8 mouse cellular contexts compared by ENCODE assay signal in genomic region chr10:86022474-86022816, GRCm38 (mm10). TPM values are rescaled to one million over a fixed set of nuclear protein-coding genes. Genes with fewer than 3 reads are reported as not detected.
DNase-seq lines count a peak whose midpoint lies in the region; ATAC-seq lines count a peak whose summit lies in the region.

No protein-coding gene starts in this region.

- H3K27me3 ChIP-seq in heart, embryonic 12.5 days (replicated peaks), result 0 out of 2 replicates have a peak, but pooled peaks cover 11% of the 10 kb centered on the region
- no peaks in the 10 kb centered on the region for H3K27me3 ChIP-seq in hindbrain, embryonic 12.5 days
- H3K27me3 ChIP-seq in midbrain, embryonic 10.5 days (ENCODE audit: low read depth, poor library complexity, severe bottlenecking), result no peaks in the 10 kb centered on the region

- H3K27ac ChIP-seq in heart, embryonic 12.5 days (ENCODE audit: poor library complexity, severe bottlenecking), result peak overlapping the region; percentile 82
- no peak overlapping the region for H3K27ac ChIP-seq in hindbrain, embryonic 12.5 days
- peak overlapping the region; percentile 92 for H3K27ac ChIP-seq in midbrain, embryonic 10.5 days (replicated peaks)

- peak overlapping the region; percentile 82 for H3K9ac ChIP-seq in heart, embryonic 12.5 days
- H3K9ac ChIP-seq in hindbrain, embryonic 12.5 days, result peak overlapping the region; percentile 76

- no peaks in the 10 kb centered on the region for H3K36me3 ChIP-seq in heart, embryonic 12.5 days
- H3K36me3 ChIP-seq in hindbrain, embryonic 12.5 days, result no peaks in the 10 kb centered on the region
- H3K36me3 ChIP-seq in midbrain, embryonic 10.5 days, result 0 out of 2 replicates have a peak, but pooled peaks cover 7% of the 10 kb centered on the region

- 5% methylated on average over 6 of the region's 6 CpGs for WGBS in heart, embryonic 12.5 days
- 9% methylated on average over 6 of the region's 6 CpGs for WGBS in hindbrain, embryonic 12.5 days
- 10% methylated on average over 6 of the region's 6 CpGs for WGBS in midbrain, embryonic 10.5 days

- peak overlapping the region; percentile 69 for H3K4me2 ChIP-seq in heart, embryonic 12.5 days
- H3K4me2 ChIP-seq in hindbrain, embryonic 12.5 days (replicated peaks), result peak overlapping the region; percentile 69

- no peaks in the 10 kb centered on the region for H3K9me3 ChIP-seq in heart, embryonic 12.5 days (replicated peaks)
- H3K9me3 ChIP-seq in hindbrain, embryonic 12.5 days (replicated peaks), result no peaks in the 10 kb centered on the region
- H3K9me3 ChIP-seq in midbrain, embryonic 10.5 days (replicated peaks), result no peaks in the 10 kb centered on the region

- 0 out of 2 replicates have a peak, but pooled peaks cover 7% of the 10 kb centered on the region for H3K4me1 ChIP-seq in heart, embryonic 12.5 days (replicated peaks)
- peaks cover 6% of the 10 kb centered on the region for H3K4me1 ChIP-seq in hindbrain, embryonic 12.5 days
- peaks cover 11% of the 10 kb centered on the region for H3K4me1 ChIP-seq in midbrain, embryonic 10.5 days

- H3K4me3 ChIP-seq in heart, embryonic 12.5 days, result peak overlapping the region; percentile 75
- H3K4me3 ChIP-seq in hindbrain, embryonic 12.5 days, result peak overlapping the region; percentile 82
- peak overlapping the region; percentile 86 for H3K4me3 ChIP-seq in midbrain, embryonic 10.5 days

- DNase-seq in heart, adult 11 months, result no peak
- DNase-seq in MEL-GATA-1-ER (ENCODE audit: extremely low read depth, low read depth), result peak; percentile 51
- DNase-seq in midbrain, embryonic 10.5 days (ENCODE audit: low spot score), result no peak
- no peak for DNase-seq in gastrocnemius, postnatal 10 days
- DNase-seq in urinary bladder, postnatal 4 days (ENCODE audit: low spot score in 2 of 2), result no peak
- DNase-seq in layer of hippocampus, postnatal 14 days (ENCODE audit: low spot score in 2 of 2), result no peak

- peak; percentile 36; the same call in 1 of the 2 replicates for ATAC-seq in heart, embryonic 12.5 days (ENCODE audit: insufficient number of reproducible peaks, low FRiP score)
- ATAC-seq in hindbrain, embryonic 12.5 days (ENCODE audit: low FRiP score), result peak; percentile 32

RNA-seq across cellular contexts. Expression of gene Fbxo7, which starts 0.7 kb away (rescaled TPM):
- 23.5 and 25.7 TPM in 2 replicates for polyA plus RNA-seq in heart, embryonic 12.5 days (2016; fragmentation: Nextera tagmentation; extraction: Ambion mirVana)
- 17.2 and 19.0 TPM in 2 replicates for polyA plus RNA-seq in hindbrain, embryonic 12.5 days (2016; fragmentation: Nextera tagmentation; extraction: Ambion mirVana)
- 16.2 and 16.9 TPM in 2 replicates for polyA plus RNA-seq in midbrain, embryonic 10.5 days (2016; fragmentation: Nextera tagmentation; extraction: Ambion mirVana)
- 10 to 100 TPM in 1 of 2 experiments, 1 to 10 TPM in 1; 9.5 to 10.7 TPM for total RNA-seq in gastrocnemius, postnatal 10 days (2021)
- 10 to 100 TPM; 25.4 to 25.7 TPM for total RNA-seq in layer of hippocampus, postnatal 14 days (2021)

RNA-seq across cellular contexts. Expression of gene Bpifc, which starts 10.8 kb away (rescaled TPM):
- polyA plus RNA-seq in heart, embryonic 12.5 days (2016; fragmentation: Nextera tagmentation; extraction: Ambion mirVana), result not detected in 2 replicates
- not detected in 2 replicates for polyA plus RNA-seq in hindbrain, embryonic 12.5 days (2016; fragmentation: Nextera tagmentation; extraction: Ambion mirVana)
- 0.04 TPM in 1 of 2 replicates, not detected in the other for polyA plus RNA-seq in midbrain, embryonic 10.5 days (2016; fragmentation: Nextera tagmentation; extraction: Ambion mirVana)
- total RNA-seq in gastrocnemius, postnatal 10 days (2021), result not detected
- total RNA-seq in layer of hippocampus, postnatal 14 days (2021), result not detected
